7 mouse cellular contexts compared by ENCODE assay signal in the genomic region with DNA sequence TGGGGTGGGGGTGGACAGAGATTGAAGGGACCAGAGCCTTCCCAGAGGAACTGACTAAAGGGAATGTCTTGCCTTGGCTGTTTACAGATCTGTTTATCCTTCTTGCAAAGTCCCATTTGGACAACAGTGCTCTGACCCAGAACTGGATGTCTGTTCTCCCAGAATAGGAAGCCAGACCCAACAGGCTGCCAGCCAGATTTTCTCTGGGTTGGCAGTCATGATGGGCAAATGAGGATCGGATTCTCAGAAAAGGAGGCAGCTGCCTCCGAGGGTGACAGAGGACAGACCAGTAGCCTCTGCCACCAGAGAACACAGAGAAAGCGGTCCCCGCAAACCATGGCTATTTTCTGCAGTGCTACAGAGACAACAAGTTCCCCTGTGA. TPM values are rescaled to one million over a fixed set of nuclear protein-coding genes. Genes with fewer than 3 reads are reported as not detected.
DNase-seq lines count a peak whose midpoint lies in the region; ATAC-seq and TF ChIP-seq lines count a peak whose summit lies in the region.

No protein-coding gene starts in this region.

- no peak for TF ChIP-seq POLR2A in myocyte (IDR thresholded peaks at IDR 0.05; ENCODE audit: insufficient read length, low read depth)

- peaks cover 47% of the 10 kb centered on the region for H3K79me2 ChIP-seq in myocyte (ENCODE audit: control insufficient read depth, insufficient read depth)

- peak overlapping the region; percentile 77 for H3ac ChIP-seq in myocyte (ENCODE audit: control insufficient read depth, insufficient read length)

- H3K4me2 ChIP-seq in embryonic facial prominence, embryonic 11.5 days (ENCODE audit: low read depth, low read length), result peak overlapping the region; percentile 79
- peak overlapping the region; percentile 83 for H3K4me2 ChIP-seq in heart, embryonic 15.5 days
- H3K4me2 ChIP-seq in myocyte (ENCODE audit: low read depth), result peak overlapping the region; percentile 84

- H3K36me3 ChIP-seq in embryonic facial prominence, embryonic 11.5 days (replicated peaks; ENCODE audit: control insufficient read depth, insufficient read depth, low read depth, low read length), result no peaks in the 10 kb centered on the region
- no peaks in the 10 kb centered on the region for H3K36me3 ChIP-seq in heart, embryonic 15.5 days
- H3K36me3 ChIP-seq in limb, embryonic 10.5 days, result no peaks in the 10 kb centered on the region
- H3K36me3 ChIP-seq in myocyte (ENCODE audit: control insufficient read depth, insufficient read depth), result no peaks in the 10 kb centered on the region

- peak overlapping the region; percentile 80 for H3K27ac ChIP-seq in embryonic facial prominence, embryonic 11.5 days (replicated peaks; ENCODE audit: low read depth, low read length)
- H3K27ac ChIP-seq in heart, embryonic 15.5 days, result peak overlapping the region; percentile 94
- peak overlapping the region; percentile 85 for H3K27ac ChIP-seq in limb, embryonic 10.5 days

- WGBS in embryonic facial prominence, embryonic 11.5 days, result 2% methylated on average over 4 of the region's 4 CpGs
- WGBS in heart, embryonic 15.5 days, result 1% methylated on average over 4 of the region's 4 CpGs
- whole genome bisulfite sequencing in limb, embryonic 10.5 days, result 10% methylated on average over 4 of the region's 4 CpGs

- no peaks in the 10 kb centered on the region for H3K9me3 ChIP-seq in embryonic facial prominence, embryonic 11.5 days (replicated peaks; ENCODE audit: control insufficient read depth, low read length)
- H3K9me3 ChIP-seq in heart, embryonic 15.5 days (replicated peaks), result no peaks in the 10 kb centered on the region
- no peaks in the 10 kb centered on the region for H3K9me3 ChIP-seq in limb, embryonic 10.5 days (replicated peaks)

- peak overlapping the region; percentile 55 for H3K4me3 ChIP-seq in embryonic facial prominence, embryonic 11.5 days (ENCODE audit: low read depth, low read length)
- peak overlapping the region; percentile 66 for H3K4me3 ChIP-seq in heart, embryonic 15.5 days
- H3K4me3 ChIP-seq in limb, embryonic 10.5 days, result peak overlapping the region; percentile 57
- H3K4me3 ChIP-seq in myocyte, result peak overlapping the region; percentile 75

- DNase-seq in urinary bladder, postnatal 14 days (ENCODE audit: low spot score), result peak; percentile 32
- DNase-seq in urinary bladder, postnatal 10 days (ENCODE audit: low spot score), result no peak
- DNase-seq in embryonic facial prominence, embryonic 11.5 days (ENCODE audit: low spot score), result no peak
- DNase-seq in limb, embryonic 10.5 days (ENCODE audit: low spot score), result no peak

- H3K27me3 ChIP-seq in embryonic facial prominence, embryonic 11.5 days (ENCODE audit: control insufficient read depth, insufficient read depth, low read length), result no peaks in the 10 kb centered on the region
- H3K27me3 ChIP-seq in heart, embryonic 15.5 days, result no peaks in the 10 kb centered on the region
- H3K27me3 ChIP-seq in limb, embryonic 10.5 days (ENCODE audit: low read depth, poor library complexity, severe bottlenecking), result no peaks in the 10 kb centered on the region; the same call in 1 of the 2 replicates
- H3K27me3 ChIP-seq in myocyte (ENCODE audit: control insufficient read depth, insufficient read depth, insufficient read length), result no peaks in the 10 kb centered on the region

- no peak for ATAC-seq in embryonic facial prominence, embryonic 11.5 days (replicated peaks; ENCODE audit: insufficient number of reproducible peaks, low FRiP score, low TSS enrichment, low read depth)
- no peak for ATAC-seq in heart, embryonic 15.5 days (replicated peaks; ENCODE audit: insufficient number of reproducible peaks, insufficient read depth, low FRiP score, low read depth)
- ATAC-seq in CD4-positive, CD25-positive, alpha-beta regulatory T cell, adult 4 months, result no peak

- peaks cover 6% of the 10 kb centered on the region; the same call in 1 of the 2 replicates for H3K4me1 ChIP-seq in embryonic facial prominence, embryonic 11.5 days (ENCODE audit: control insufficient read depth, insufficient read depth, low read length)
- H3K4me1 ChIP-seq in heart, embryonic 15.5 days (replicated peaks), result peaks cover 58% of the 10 kb centered on the region
- H3K4me1 ChIP-seq in limb, embryonic 10.5 days, result peaks cover 44% of the 10 kb centered on the region

- H3K9ac ChIP-seq in embryonic facial prominence, embryonic 11.5 days (replicated peaks; ENCODE audit: low read length), result peak overlapping the region; percentile 74
- H3K9ac ChIP-seq in heart, embryonic 15.5 days, result peak overlapping the region; percentile 83

TF ChIP-seq in myocyte, 11 proteins besides CTCF, POLR2A, EP300 and RAD21:
- TF ChIP-seq SRF (IDR thresholded peaks at IDR 0.05; ENCODE audit: control insufficient read depth, insufficient read length, low read depth) (no peak), POLR2AphosphoS2 (IDR thresholded peaks at IDR 0.05; ENCODE audit: insufficient read length, low read depth) (no peak), USF1 (IDR thresholded peaks at IDR 0.05; ENCODE audit: low read depth) (no peak), REST (IDR thresholded peaks at IDR 0.05; ENCODE audit: insufficient read depth, insufficient read length) (no peak), TCF12 (IDR thresholded peaks at IDR 0.05; ENCODE audit: insufficient read depth, poor library complexity, severe bottlenecking) (no peak), E2F4 (IDR thresholded peaks at IDR 0.05; ENCODE audit: insufficient read depth) (no peak), MYOG (IDR thresholded peaks at IDR 0.05; ENCODE audit: control insufficient read depth in 1 of 3, insufficient read depth in 1 of 3, insufficient read length in 2 of 3, low read depth in 2 of 3) (no peak), TCF3 (IDR thresholded peaks at IDR 0.05; ENCODE audit: insufficient read length, low read depth) (no peak), MYOD1 (IDR thresholded peaks at IDR 0.05; ENCODE audit: control insufficient read depth in 1 of 3, insufficient read length in 2 of 3, low read depth in 2 of 3) (no peak), CEBPB (IDR thresholded peaks at IDR 0.05; ENCODE audit: insufficient read depth, poor library complexity, severe bottlenecking) (no peak), MAX (IDR thresholded peaks at IDR 0.05; ENCODE audit: low read depth) (no peak)

RNA-seq across cellular contexts. Expression of gene Sparc, which starts 3.7 kb away (rescaled TPM):
- 423 and 462 TPM in 2 replicates for polyA plus RNA-seq in embryonic facial prominence, embryonic 11.5 days (2014; fragmentation: Nextera tagmentation; extraction: Ambion mirVana)
- 1,914 and 2,149 TPM in 2 replicates for polyA plus RNA-seq in heart, embryonic 15.5 days (2015; fragmentation: Nextera tagmentation; extraction: Ambion mirVana)
- polyA plus RNA-seq in limb, embryonic 10.5 days (2016; fragmentation: Nextera tagmentation; extraction: Ambion mirVana), result 183 and 211 TPM in 2 replicates
- 1,961 TPM for polyA plus RNA-seq in myocyte (2012; fragmentation: generic; extraction: Trizol)
- polyA plus RNA-seq in CD4-positive, CD25-positive, alpha-beta regulatory T cell, adult 4 months (2017; shearing (Covaris generic)), result under 1 TPM in 1 of 2 experiments, not detected in 1; 0.28 TPM

RNA-seq across cellular contexts. Expression of gene Atox1, which starts 41.8 kb away (rescaled TPM):
- 243 and 262 TPM in 2 replicates for polyA plus RNA-seq in embryonic facial prominence, embryonic 11.5 days (2014; fragmentation: Nextera tagmentation; extraction: Ambion mirVana)
- polyA plus RNA-seq in heart, embryonic 15.5 days (2015; fragmentation: Nextera tagmentation; extraction: Ambion mirVana), result 252 and 260 TPM in 2 replicates
- polyA plus RNA-seq in limb, embryonic 10.5 days (2016; fragmentation: Nextera tagmentation; extraction: Ambion mirVana), result 224 and 237 TPM in 2 replicates
- 264 TPM for polyA plus RNA-seq in myocyte (2012; fragmentation: generic; extraction: Trizol)
- 100 to 1,000 TPM; 157 to 199 TPM for polyA plus RNA-seq in CD4-positive, CD25-positive, alpha-beta regulatory T cell, adult 4 months (2017; shearing (Covaris generic))

RNA-seq across cellular contexts. Expression of gene G3bp1, which starts 50.2 kb away (rescaled TPM):
- polyA plus RNA-seq in embryonic facial prominence, embryonic 11.5 days (2014; fragmentation: Nextera tagmentation; extraction: Ambion mirVana), result 261 and 263 TPM in 2 replicates
- polyA plus RNA-seq in heart, embryonic 15.5 days (2015; fragmentation: Nextera tagmentation; extraction: Ambion mirVana), result 94.4 and 105 TPM in 2 replicates
- 267 and 279 TPM in 2 replicates for polyA plus RNA-seq in limb, embryonic 10.5 days (2016; fragmentation: Nextera tagmentation; extraction: Ambion mirVana)
- polyA plus RNA-seq in myocyte (2012; fragmentation: generic; extraction: Trizol), result 52.2 TPM
- polyA plus RNA-seq in CD4-positive, CD25-positive, alpha-beta regulatory T cell, adult 4 months (2017; shearing (Covaris generic)), result 10 to 100 TPM; 61.1 to 74.7 TPM

Comparison
In these comparisons a context has a peak if more than half of its experiments do, and no peak if none do; other contexts are left out.
1. RNA of gene Sparc, which starts 3.7 kb away (polyA plus RNA-seq): 1,961 TPM in myocyte (single experiment), 1,914 to 2,149 TPM in heart, embryonic 15.5 days, 423 to 462 TPM in embryonic facial prominence, embryonic 11.5 days and 183 to 211 TPM in limb, embryonic 10.5 days; 0.28 TPM in CD4-positive, CD25-positive, alpha-beta regulatory T cell, adult 4 months; every median in the first group is over 100 times any median in the second.
2. Peak in every context shown above with its lines, with median percentiles within 50 percentile points of each other: H3K27ac ChIP-seq, H3K4me2 ChIP-seq and H3K4me3 ChIP-seq.